Mouse (Mus musculus): ENCODE measurements around the gene Pygm.

Gene Pygm

DNA sequence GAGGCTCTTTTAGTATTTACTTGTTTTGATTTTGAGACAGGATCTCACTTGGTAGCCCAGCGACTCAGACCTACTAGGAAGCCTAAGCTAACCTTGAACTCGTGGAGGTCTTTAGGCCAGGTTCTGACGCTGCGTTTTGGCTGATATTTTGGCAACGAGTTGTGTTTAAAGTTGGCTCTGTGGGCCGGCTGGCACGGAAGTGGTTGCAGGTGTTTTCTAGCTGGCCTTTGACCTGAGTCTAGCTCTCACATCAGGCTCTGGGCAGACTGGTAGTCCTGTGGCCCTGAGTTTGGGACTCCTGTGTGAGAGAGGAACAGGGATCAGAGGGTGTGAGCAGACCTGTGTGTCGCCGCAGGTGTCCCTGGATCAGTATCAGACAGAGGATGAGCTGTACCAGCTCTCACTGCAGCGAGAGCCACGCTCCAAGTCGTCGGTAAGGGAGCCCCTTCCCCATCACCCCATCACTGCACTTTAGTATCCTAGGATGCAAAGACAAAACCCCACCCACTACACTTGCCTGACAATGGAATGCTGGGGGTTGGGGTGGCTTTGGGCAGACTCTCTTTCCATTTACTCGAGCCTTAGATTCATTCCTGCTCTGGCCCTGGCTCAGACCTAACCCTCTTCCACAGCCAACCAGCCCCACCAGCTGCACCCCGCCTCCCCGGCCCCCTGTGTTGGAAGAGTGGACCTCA, 23.8 kb downstream of the Pygm start:
- CTCF ChIA-PET, result no interaction called here

DNA sequence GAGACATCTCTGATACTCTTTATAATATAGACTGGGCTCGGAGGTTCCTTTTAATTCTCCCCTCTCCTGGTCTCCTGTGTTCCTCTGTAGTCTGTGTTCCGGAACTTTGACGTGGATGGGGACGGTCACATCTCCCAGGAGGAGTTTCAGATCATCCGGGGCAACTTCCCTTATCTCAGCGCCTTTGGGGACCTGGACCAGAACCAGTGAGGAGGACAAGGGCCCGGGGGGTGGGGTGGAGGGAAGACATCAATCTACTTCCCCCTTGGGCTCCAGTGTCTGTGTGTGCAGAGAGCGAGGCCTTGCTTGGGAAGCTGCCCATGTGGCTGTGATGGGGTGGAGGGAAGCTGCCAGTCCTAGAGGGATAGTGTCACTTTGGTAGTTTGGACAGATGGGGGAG, 24.6 kb downstream of the Pygm start:
- CTCF ChIA-PET, result no interaction called here

DNA sequence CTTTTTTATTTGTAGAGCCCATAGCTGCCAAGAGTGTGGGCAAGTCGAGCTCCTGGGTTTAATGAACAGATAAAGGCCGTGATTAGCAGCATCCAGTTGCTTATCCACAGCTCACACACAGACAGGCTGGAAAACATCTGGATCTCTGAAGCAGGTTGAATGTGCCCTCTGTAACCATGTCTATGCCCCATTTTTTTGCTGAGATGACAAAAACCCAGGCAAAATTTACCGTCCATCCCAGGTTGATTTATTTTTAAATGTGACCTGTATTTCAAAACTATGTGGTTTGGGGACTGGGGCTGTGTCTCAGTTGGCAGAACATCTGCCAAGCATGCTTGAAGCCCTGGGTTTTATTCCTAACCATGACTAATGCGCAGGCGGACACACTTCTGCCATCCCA, 25.0 kb downstream of the Pygm start:
- CTCF ChIA-PET, result no interaction called here

DNA sequence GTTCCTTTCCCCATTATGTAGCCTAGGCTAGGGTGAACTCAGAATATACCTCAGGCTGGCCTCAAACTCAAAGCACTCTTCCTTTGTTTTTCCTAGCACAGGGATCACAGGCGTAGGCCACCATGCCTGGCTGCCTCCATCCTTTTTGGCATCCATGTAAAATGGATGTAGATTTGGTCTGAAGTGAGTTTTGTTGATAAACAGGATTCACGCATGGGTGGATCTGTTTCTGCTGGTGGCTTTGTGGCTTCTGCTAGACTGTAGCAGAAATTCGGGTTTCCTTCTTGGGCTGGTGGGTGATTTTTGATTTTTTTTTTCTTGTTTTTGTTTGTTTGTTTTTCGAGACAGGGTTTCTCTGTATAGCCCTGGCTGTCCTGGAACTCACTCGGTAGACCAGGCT, 25.7 kb downstream of the Pygm start:
- CTCF ChIA-PET, result interaction anchor here (1.1 kb wide), 1 partner anchor 72 kb away, joined by 3 read pairs; no protein-coding TSS in a partner anchor

DNA sequence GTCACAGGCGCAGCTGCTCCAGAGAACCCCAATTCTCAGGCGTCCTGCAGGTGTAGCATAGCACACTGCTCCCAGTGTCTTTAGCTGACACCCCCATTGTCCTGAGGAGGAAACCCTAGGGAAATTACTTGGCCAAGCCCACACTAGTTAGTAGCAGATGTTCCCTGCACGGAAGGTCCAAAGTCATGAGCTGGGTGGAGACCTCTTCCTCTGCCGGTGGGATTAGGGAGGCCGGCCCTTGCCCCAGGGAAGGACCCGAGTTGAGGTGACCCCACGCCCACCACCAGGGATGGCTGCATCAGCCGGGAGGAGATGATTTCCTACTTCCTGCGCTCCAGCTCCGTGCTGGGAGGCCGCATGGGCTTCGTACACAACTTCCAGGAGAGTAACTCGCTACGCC, 28.6 kb downstream of the Pygm start:
- CTCF ChIA-PET, result interaction anchor here (1.4 kb wide), 1 partner anchor 11 kb away, joined by 3 read pairs; no protein-coding TSS in a partner anchor

DNA sequence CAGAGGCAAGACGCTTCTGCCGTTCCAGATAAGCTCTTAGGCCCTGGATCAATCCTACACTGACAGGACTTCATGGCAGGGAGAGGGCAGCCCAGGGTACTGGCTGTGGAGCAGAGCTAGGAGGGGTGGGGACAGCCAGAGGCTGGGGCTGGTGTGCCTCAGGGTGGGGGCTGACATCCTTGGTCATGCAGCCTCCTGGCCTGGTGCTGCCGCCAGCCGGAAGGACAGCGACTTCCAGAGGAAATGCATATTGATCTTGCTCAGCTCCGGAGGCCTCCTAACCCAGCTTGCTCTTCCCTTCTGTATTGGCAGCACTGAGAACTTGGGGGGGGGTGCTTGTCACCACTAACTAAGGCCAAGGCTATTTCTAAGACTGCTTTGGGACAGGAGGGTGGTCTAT, 31.3 kb downstream of the Pygm start:
- CTCF ChIA-PET, result no interaction called here

DNA sequence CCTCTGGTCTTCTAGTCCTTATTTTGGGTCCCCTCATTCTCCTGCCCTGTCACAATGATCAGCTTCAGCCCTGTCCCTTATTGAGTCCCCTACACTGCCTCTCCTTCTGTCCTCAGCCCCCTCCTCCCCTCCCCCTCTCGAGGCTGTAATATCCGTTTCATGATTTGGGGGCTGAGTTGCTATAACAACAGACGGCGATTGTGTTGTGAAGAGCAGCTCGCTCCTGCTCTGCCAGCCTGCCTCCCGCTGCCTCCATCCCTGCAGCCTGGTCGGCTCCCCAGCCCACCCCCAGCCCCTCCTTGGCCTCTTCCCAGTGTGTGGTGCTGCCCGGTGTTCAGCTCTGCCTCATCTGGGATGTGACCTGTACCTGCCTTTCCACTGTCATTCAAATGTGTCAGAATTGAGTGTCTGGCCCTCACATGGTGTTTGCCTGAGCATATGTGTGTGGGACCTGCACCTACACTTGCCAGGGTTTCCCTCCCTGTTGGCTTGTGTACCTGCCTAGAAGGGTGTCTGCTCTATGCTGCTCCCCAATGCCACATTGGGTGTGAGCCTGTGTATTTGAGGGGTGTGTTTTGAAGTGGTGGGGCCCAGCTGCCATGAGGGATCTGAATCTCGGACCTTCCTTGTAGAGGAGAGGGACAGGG, 32.0 kb downstream of the Pygm start:
- CTCF ChIA-PET, result interaction anchor here (0.8 kb wide), 1 partner anchor 15 kb away, joined by 3 read pairs; no protein-coding TSS in a partner anchor

DNA sequence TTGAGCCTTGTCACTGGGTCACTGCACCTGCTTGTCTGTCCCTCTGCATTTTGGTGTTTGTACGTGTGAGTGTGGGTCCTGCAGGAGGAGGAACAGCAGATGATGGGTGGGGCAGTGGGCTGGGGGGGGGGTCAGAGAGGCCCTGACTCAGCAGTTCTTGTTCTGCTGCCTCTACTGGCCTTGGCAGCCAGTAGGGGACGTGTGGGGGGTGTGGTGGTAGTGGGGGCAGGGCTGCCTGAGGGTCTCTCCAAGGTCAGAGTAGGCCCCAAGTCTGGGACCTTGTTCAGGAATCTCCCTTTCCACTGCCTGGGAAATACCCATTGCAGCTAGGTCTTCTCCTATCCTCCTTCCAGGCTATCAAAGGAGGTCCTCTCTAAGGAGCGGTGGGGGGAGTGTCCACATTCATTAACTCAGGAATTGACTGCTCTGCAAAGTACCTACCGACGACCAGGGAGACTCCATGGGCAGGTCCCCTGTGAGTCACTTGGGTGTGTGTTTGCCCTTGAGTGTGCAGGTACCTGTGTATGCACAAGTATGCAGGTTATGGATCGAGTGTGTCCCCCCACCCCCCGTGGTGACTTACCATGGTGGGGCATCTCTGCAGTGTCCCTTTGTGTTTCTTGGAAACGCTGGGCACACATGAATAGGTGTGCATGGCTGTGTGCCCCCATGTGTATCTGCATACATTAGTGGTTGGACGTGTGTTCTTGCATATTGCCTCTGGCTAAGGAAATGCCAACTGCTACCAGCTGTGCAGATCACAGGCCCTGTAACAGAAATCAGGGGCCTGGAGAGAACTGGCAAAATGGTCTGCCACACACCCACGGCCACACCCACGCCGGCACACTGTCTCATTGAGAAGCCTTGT, 32.9 kb downstream of the Pygm start:
- CTCF ChIA-PET, result interaction anchor here (0.5 to 0.7 kb wide), 2 partner anchors 20 to 35 kb away, joined by 3 to 4 read pairs; no protein-coding TSS in a partner anchor

DNA sequence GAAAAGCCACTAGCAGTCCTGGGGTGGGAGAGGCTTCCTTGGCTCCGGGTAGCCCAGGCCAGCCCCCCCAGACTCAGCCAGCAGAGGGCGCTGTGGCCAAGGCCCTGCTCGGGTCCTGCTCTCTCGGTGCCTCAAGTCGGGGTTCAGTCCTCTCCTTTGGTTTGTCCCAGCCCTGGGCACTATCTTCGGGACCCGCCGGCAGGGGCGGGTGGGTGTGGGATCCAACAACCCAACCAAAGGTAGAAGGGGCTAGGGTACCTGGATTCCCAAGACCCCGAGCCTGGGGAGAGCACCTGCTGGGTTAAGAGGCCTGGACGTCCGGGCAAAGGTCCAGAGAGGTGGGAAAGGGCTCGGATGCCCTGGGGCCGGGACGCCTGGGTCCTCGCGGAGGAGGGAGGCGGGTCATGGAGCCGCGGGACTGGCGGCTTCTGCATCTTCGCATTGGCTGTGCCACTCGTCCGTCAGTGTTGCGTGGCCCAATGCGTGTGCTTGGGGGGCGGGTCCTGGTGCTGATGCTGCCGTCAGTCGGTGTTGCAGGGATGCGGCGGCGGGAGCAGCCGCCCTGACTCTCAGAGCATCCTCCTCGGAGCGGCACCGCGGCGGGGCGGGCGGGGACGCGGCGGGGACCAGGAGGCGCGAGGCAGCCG, 34.2 kb downstream of the Pygm start, which contains the start of gene Nrxn2:
Gene Nrxn2 (plus strand): TSS at position 499 of the 647 bp plus-strand sequence.
- CTCF ChIA-PET, result interaction anchor here (0.7 kb wide), 1 partner anchor 34 kb away, joined by 3 read pairs; no protein-coding TSS in a partner anchor

DNA sequence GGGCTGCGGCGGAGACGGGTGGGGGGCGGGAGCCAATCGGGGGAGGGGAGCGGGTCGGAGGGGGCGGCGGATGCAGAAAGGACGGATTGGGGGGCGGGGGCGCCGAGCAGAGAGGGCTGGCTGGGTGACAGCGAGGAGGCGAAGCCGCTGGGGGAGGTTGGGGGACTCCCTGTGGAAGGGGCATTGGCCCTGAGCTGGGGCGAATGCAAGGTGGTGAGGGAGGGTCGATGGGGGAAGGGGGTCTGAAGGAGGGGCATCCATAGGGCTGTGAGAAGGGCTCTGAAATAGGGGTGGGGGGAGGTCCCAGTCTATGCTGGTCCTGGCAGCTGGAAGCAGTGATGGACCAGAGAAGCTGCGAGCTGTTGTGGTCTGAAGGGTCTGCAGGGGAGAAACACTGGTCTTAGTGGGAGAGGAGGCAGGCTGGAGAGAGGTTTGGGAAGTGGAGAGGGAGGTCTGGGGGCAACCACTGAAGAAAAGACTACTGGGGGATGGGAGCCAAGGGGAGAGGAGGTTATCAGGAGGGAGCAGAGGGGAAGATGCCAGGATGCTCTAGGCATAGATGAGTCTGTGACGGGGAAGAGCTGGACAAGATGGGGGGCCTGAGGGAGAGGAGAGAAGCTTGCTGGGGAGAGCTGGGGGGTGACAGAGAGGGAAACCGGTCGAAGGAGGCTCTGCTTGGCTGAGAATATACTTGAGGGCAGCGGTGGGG, 34.9 kb downstream of the Pygm start:
- CTCF ChIA-PET, result interaction anchor here (0.6 kb wide), 1 partner anchor 1457 kb away, joined by 8 read pairs; no protein-coding TSS in a partner anchor

DNA sequence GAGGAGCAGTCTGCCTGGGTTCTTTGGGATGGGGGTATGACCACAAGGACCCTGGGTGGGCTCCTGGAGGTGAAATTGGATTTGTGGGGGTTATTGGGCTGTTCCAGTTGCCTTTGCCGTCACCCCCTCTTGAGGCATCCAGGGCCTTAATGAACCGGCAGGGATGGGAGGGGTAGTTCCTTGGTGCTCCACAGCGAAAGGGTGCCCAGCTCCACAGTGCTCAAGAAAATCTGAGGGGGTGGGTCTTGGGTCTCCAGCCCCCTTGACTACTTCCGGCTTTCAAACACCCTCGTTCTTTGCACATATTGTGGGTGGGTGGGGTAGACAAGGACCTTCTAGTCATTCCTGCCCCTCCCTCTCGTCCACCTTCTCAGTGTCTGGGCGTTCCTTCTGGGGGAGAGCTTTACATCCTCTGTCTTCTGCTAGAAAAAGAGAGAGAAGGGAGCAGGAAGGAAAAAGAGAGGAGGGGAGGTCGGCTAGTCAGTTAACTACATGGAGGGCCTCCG, 35.7 kb downstream of the Pygm start:
- CTCF ChIA-PET, result interaction anchor here (0.6 kb wide), 1 partner anchor 1458 kb away, joined by 8 read pairs; no protein-coding TSS in a partner anchor

DNA sequence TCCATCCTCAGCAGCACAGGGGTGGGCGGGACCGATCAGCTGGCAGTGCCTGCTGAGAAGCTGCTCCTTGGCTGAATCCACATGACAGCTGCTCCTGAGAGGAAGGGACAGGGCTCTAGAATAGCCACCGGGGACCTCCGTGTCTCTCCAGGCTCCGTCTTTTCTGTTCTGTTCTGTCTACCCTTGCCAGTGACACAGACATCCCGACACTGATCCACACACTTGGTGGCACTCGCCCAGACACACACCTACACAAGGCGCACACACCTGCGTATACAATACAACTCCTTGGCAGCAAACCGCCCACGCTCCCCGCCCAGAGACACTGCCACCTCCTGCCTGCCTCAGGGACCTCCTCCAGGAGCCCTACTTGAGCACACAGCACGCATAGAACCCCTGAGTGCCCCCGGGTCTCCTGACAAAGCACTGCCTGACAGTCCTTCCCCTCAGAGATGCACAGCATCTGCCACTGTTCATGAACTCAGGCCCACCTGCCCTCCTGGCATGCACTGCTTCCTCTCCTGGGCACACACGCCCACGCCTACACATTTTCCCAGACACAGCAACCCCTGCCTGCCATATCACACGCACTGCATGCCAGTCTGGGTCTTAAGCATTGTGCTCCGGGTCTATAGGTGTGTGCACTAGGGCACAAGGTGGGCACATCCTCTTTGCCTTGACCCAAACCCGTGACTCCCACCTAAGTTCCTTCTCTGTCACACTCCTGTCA, 36.4 kb downstream of the Pygm start:
- CTCF ChIA-PET, result no interaction called here

DNA sequence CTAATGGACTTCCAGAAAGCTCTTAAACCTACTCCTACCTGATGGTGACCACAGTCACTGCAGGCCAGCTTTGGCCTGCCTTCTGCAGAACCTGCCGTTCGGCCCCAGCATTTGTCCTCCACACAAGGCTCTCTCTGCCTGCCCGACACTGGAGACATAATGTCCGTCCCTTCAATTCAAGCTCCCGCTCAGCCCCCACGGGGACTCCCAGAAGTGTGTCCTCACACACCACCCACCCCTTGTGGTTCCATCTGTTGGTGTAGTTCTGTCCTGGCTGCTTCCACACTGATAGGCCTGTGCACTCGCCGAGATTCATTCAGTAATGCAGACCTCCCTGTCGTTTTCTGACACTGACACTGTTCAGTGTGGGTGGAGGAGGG, 37.0 kb downstream of the Pygm start:
- CTCF ChIA-PET, result no interaction called here

DNA sequence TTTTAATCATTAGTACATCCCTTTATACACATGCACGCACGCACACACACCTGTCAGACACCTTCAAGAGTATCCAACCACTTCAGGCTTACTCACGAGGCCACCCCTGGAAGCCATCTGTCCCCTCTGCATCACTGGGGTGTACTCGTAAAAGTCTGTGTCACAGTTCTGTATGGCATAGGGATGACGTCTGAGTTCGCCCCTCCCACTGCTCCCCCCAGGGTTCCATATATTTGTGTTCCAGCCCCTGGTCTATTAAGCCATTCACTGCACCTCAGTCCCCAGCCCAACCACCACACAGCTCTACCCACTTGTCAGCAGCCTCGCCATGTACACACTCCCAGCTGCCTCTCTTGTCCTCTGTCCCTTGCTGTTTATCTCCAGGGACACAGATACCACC, 37.8 kb downstream of the Pygm start:
- CTCF ChIA-PET, result no interaction called here

DNA sequence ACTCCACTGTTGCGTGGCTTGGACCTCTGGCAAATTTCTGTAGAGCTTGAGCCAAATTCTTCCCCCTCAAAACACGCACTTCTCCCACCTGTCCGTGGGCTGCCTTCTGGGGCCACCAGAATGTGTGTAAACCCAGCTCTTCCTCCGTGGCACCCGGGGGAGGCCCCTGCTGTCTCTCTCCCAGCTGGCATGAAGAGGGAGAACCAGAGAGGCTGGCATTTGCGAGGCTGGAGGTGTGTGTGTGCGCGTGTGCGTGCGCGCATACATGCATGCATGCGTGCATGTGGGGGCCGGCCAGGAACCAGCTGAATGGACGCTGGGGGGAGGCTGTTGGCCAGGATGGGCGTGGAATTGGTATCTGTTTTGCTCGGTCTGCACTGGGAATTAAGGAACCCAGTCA, 39.0 kb downstream of the Pygm start:
- CTCF ChIA-PET, result interaction anchor here (0.6 kb wide), 1 partner anchor 11 kb away, joined by 4 read pairs; no protein-coding TSS in a partner anchor

DNA sequence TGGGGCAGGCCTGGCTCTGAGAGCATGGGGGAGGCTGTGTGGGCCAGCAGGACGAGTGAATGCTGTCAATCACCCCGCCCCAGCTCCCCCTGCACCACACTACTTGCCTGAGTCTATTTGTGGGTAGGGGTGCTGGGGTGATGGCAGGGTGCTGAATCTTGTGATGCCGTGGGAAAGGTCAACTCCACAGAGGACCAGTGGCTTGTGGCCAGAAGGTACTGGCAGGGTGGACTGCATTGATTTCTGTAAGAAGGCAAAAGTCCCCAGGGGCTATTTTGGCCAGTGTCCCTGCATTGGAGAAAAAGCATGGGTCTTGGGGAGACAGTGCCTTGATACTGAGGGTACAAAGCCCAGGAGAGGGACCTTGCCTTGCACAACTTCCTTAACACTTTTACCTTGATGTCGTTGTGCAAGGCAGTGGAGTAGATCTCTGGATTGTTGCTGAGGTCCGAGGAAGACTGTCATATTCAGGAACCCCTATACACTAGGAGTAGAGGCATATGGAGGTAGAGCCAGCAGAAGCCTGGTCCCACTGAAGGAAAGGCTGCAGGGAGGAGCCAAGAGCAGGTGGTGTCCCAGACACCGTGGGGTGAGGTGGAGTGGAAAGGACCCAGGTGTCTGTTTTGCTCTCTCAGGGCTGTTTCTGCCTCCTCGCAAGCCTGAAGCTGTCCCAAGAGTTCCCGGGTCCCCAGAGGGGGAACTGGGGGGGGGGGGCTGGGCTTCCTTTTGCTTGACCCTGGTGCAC, 40.1 kb downstream of the Pygm start:
- CTCF ChIA-PET, result no interaction called here

DNA sequence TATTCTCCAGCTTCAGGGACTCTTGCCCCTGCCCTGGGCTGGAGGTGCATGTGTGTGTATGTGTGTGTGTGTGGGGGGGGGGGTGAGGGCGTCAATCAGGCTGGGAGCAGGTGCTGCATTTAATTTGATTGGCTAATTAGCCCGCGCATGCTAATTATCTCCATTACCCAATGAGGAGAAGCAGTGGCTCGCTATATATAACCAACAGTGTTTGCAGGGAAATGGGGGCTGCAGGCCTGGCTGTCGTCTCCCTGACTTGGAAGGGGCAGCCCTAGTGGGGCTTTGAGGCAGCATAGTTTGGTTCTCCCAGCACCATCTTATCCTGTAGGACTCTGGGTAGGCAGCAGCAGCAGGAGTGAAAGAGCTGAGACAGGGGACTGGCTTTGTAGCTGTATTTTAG, 41.4 kb downstream of the Pygm start:
- CTCF ChIA-PET, result no interaction called here

DNA sequence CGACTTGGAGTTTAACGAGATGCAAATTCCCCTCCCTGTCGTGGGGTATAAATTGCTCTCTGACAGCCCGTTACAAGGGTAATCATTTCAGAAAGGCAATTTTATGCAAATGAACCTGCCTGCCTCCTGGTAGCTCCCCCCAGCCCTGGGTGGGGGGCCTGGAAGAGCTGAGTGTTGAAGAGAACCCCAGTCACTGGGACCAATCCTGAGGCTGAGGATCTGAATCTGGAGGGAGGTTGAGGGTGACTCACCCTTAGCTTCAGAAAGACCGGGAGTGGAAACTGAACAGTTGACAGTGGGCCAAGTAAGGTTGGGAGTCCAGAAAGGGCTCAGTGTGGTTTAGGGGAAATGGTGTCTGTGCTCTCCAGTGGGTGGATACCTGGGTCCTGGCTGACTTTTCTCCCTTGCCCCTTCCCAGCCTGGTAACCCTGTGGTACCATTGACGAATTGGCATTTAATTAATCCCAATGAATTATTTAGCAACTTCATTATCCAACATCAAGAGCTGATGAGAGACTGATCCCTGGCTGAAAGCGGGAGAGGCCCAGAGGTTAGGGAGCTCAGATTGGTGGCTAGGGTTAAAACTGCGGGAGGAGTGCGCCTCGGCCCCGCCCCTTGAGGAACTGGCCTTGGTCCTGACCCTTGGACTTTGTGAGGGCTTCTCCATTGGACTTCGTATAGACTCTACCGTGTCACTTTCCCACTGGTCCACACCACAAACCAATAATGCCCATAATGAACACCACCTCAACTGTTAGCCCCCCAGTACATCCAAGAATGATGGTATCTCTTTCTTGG, 42.7 kb downstream of the Pygm start:
- CTCF ChIA-PET, result no interaction called here
